Mouse (Mus musculus): Measurements from ENCODE around the gene Zer1. TPM values are rescaled to one million over a fixed set of nuclear protein-coding genes. Genes with fewer than 3 reads are reported as not detected.
"Not testable (repeated sequence)": the region's sequence is repeated elsewhere in the genome, so short reads cannot be mapped to it uniquely, and the experiment has no call there.

Zer1 gene
- total RNA-seq, 2 experiments from 2014 or later = 191 to 213 TPM

GRCm38 (mm10) chr2:30057223-30057904 lies 67.0 kb downstream of the Zer1 start, which contains the start of gene Set:
Set (plus strand) TSS chr2:30057378.
- no peak for DNase-seq (ENCODE audit: extremely low spot score in 1 of 2, low spot score in 1 of 2)

GRCm38 (mm10) chr2:30056736-30057135 lies 67.6 kb downstream of the Zer1 start:
- no peak for DNase-seq (ENCODE audit: extremely low spot score in 1 of 2, low spot score in 1 of 2)

- not testable (repeated sequence) for DNase-seq (ENCODE audit: extremely low spot score in 1 of 2, low spot score in 1 of 2)
These were observed 69.1 kb downstream of the Zer1 start for GRCm38 (mm10) chr2:30055310-30055709.

- no peak for DNase-seq (ENCODE audit: extremely low spot score in 1 of 2, low spot score in 1 of 2)
These were observed 72.2 kb downstream of the Zer1 start for GRCm38 (mm10) chr2:30051992-30052761.

GRCm38 (mm10) chr2:30049831-30050230 lies 74.6 kb downstream of the Zer1 start:
- DNase-seq (ENCODE audit: extremely low spot score in 1 of 2, low spot score in 1 of 2) = no peak

GRCm38 (mm10) chr2:30048699-30049388 lies 75.5 kb downstream of the Zer1 start, which contains the start of gene Wdr34:
Wdr34 (minus strand) TSS chr2:30048881.
- DNase-seq (ENCODE audit: extremely low spot score in 1 of 2, low spot score in 1 of 2) = peak; percentile 94 to 97

GRCm38 (mm10) chr2:30048101-30048501 lies 76.3 kb downstream of the Zer1 start:
- DNase-seq (ENCODE audit: extremely low spot score in 1 of 2, low spot score in 1 of 2) = no peak

Other genes with a start within 250 kb of the Zer1 start
- 100 to 1,000 TPM in 1 of 2 experiments, 10 to 100 TPM in 1; 78.2 to 115 TPM for gene Odf2, start 235.4 kb downstream of the Zer1 start, total RNA-seq (2021)
- gene Gle1, start 189.2 kb downstream of the Zer1 start, total RNA-seq (2021) = 10 to 100 TPM; 37.9 to 39.3 TPM
- 100 to 1,000 TPM; 838 to 951 TPM for gene Sptan1, start 159.0 kb downstream of the Zer1 start, total RNA-seq (2021)
- 10 to 100 TPM; 32.5 to 33.0 TPM for gene Wdr34, start 75.7 kb downstream of the Zer1 start, total RNA-seq (2021)
- gene Set, start 67.2 kb downstream of the Zer1 start, total RNA-seq (2021) = 100 to 1,000 TPM; 187 to 188 TPM
- 1 to 10 TPM; 1.2 to 1.9 TPM for gene Pkn3, start 46.9 kb downstream of the Zer1 start, total RNA-seq (2021)
- 10 to 100 TPM in 1 of 2 experiments, 1 to 10 TPM in 1; 9.9 to 11.4 TPM for gene Zdhhc12, start 30.9 kb downstream of the Zer1 start, total RNA-seq (2021)
- 10 to 100 TPM; 59.0 to 61.6 TPM for gene Tbc1d13, start 9.2 kb upstream of the Zer1 start, total RNA-seq (2021)
- 10 to 100 TPM; 22.7 to 25.0 TPM for gene Endog, start 46.9 kb upstream of the Zer1 start, total RNA-seq (2021)
- gene Spout1, start 53.9 kb upstream of the Zer1 start, total RNA-seq (2021) = 10 to 100 TPM; 35.1 to 35.4 TPM
- 10 to 100 TPM; 17.1 to 18.4 TPM for gene Kyat1, start 81.3 kb upstream of the Zer1 start, total RNA-seq (2021)
- gene Lrrc8a, start 113.1 kb upstream of the Zer1 start, total RNA-seq (2021) = 10 to 100 TPM; 57.1 to 60.7 TPM
- 1 to 10 TPM; 6.1 to 7.4 TPM for gene Gm28035, start 116.0 kb upstream of the Zer1 start, total RNA-seq (2021)
- gene Phyhd1, start 141.6 kb upstream of the Zer1 start, total RNA-seq (2021) = 10 to 100 TPM; 18.6 to 24.8 TPM
- not detected for gene Gm28038, start 156.5 kb upstream of the Zer1 start, total RNA-seq (2021)
- gene Dolk, start 161.7 kb upstream of the Zer1 start, total RNA-seq (2021) = 10 to 100 TPM; 24.3 to 25.7 TPM
- 10 to 100 TPM; 18.7 to 22.0 TPM for gene Nup188, start 161.8 kb upstream of the Zer1 start, total RNA-seq (2021)
- gene Sh3glb2, start 234.8 kb upstream of the Zer1 start, total RNA-seq (2021) = 100 to 1,000 TPM; 249 to 278 TPM
- 100 to 1,000 TPM; 102 to 110 TPM for gene Miga2, start 239.6 kb upstream of the Zer1 start, total RNA-seq (2021)

Measured in layer of hippocampus, postnatal 25 days (tissue).